Mouse (Mus musculus): ENCODE results near the gene Zbtb5.
A peak's percentile ranks its signal among the peaks of the same experiment; 100 is the strongest.
"Not testable (repeated sequence)": the region's sequence is repeated elsewhere in the genome, so short reads cannot be mapped to it uniquely, and the experiment has no call there.

Gene Zbtb5

DNA sequence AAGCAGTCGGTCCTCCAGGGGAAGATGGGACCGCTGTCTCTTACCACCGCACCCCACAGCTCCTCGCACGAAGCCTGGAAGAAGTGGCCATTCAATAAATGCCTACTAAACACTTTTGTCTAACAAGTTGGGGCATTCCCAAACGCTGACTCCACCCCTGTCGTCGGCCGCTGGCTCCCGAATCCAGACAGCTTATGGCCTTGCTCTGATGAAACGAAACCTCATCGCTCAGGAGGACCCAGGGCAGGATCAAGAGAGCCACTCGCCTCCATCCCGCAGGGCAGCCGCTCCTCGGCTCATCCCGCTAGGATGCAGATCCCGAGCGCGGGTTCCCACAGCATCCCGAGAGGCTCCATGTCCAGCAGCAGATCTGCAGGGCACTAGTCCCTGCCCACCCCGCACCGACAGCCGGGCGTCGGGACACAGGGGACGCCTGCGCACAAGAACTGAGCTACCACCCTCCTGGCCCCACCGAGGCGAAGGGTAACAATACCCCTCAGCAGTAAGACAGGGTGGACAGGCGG lies 569 bp downstream of the Zbtb5 start:
- DNase-seq (ENCODE audit: low spot score in 2 of 2) = peak in 1 of 2 experiments; percentile 45

DNA sequence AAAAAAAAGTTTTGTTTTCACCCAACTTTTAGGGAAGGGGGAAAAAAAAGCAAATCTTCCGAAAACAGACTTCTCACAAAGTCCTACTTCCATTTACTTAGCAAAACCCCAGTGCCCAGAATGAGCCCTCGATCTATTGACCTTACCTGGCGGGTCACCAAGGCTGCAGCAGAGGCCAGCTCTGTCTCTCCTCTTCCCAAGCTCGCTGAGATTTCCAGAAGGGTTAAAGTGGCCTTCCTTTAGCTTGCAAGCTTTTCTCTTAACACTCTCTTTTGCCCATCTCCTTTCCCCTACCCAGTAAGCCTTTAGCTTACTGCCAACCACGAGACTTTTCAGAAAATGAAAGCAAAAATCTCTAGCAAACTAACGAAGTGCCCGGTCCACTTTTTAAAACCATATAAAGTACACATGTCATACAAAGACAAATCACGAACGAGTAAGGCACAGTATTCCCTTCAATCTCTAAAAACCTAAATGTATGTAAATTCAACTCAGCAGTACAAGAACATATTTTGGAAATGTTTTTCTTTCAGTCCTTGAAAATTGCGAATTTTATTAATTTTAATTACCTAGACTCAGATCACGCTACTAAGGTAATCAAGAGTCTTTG lies 1.3 kb downstream of the Zbtb5 start:
- DNase-seq (ENCODE audit: low spot score in 2 of 2) = no peak

DNA sequence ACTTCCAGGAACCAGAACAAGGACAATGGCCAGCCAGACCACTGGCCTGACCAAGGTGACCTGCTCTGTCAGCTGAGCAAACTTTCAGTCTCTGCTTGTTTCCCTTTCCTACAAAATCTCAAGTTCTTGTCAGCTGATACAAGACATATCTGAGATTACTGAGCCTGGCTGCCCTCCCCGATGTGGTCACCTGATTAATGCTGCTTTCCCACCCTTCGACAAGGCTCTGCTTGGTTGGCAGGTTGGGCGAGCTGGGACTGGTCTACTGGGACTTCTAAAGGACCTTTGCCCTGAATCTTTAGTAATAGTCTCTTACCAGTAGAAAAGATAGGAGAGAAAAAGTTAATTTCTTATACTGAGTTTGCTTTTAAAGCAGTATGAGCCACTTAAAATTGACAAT lies 6.8 kb downstream of the Zbtb5 start:
- no peak for DNase-seq (ENCODE audit: low spot score in 2 of 2)

- no peak for DNase-seq (ENCODE audit: low spot score in 2 of 2)
Observed at GRCm38 (mm10) chr4:45000001-45000400, 12.2 kb downstream of the Zbtb5 start.

- no peak for DNase-seq (ENCODE audit: low spot score in 2 of 2)
Observed at GRCm38 (mm10) chr4:44998071-44998470, 14.1 kb downstream of the Zbtb5 start.

DNA sequence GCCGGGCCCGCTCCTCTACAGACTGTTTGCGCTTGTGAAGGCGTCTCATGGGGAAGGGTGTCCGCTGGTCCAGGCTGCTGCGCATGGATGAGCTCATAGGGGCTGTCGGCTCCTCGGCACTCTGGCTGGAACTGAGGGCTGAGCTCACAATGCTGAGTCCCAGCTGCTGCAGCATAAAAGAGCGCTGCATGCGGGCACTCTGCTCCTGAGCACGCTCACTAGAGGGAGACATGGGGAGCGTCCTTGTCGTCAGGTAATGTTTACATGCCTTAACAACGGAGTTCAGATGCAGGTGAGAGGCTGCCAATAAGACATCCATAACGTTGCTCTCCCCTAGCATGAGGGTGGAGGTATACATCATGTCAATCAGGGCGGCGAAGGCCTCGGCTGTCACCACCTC lies 17.4 kb downstream of the Zbtb5 start:
- no peak for DNase-seq (ENCODE audit: low spot score in 2 of 2)

- DNase-seq (ENCODE audit: low spot score in 2 of 2) = no peak
Observed at GRCm38 (mm10) chr4:44993847-44994246, 18.4 kb downstream of the Zbtb5 start.

GRCm38 (mm10) chr4:44993179-44993578 lies 19.0 kb downstream of the Zbtb5 start:
- not testable (repeated sequence) for DNase-seq (ENCODE audit: low spot score in 2 of 2)

GRCm38 (mm10) chr4:44992330-44992729 lies 19.9 kb downstream of the Zbtb5 start:
- DNase-seq (ENCODE audit: low spot score in 2 of 2) = not testable (repeated sequence)

DNA sequence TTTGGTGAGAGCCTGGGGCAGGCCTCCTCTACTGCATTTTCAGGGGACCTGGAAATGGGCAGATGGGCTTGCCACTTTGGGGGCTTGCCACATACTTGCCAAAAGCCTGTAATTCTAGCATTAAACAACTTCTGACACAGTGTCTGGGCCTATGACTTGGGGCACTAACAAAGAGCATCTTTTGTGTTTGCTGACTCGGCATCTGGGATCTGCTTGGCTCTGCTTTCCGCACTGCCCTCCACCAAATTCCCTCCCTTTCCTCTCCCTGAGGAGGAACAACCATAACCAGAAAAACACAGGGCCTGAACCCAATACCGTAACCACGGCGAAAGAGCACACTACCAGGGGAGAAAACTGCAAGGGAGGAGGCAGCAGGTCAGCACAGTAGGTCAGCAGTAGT lies 21.7 kb downstream of the Zbtb5 start:
- no peak for DNase-seq (ENCODE audit: low spot score in 2 of 2)

GRCm38 (mm10) chr4:44983131-44983740 lies 29.0 kb downstream of the Zbtb5 start:
- no peak for DNase-seq (ENCODE audit: low spot score in 2 of 2)

GRCm38 (mm10) chr4:44982440-44983130 lies 29.6 kb downstream of the Zbtb5 start:
- DNase-seq (ENCODE audit: low spot score in 2 of 2) = no peak

DNA sequence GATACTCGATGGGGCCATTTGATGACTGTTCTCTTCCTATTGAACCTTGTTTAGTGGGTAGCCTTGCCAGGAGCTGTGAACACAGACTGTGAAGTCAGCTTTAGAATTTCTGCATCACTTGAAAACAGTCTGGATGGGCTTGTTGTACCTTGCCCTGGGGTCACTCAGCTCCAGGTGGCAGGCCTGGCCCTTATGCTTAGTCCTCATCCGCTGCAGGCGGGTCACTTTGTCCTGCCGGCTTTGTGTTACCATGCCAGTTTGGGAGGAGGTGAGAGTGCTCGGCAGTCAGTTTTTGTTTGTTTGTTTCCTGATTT lies 30.3 kb downstream of the Zbtb5 start:
- DNase-seq (ENCODE audit: low spot score in 2 of 2) = no peak

- peak; percentile 63 to 66 for DNase-seq (ENCODE audit: low spot score in 2 of 2)
Observed at GRCm38 (mm10) chr4:44981280-44981973, 30.8 kb downstream of the Zbtb5 start, which contains the start of gene Grhpr. TSS of gene Grhpr (plus strand) at chr4:44981395.

DNA sequence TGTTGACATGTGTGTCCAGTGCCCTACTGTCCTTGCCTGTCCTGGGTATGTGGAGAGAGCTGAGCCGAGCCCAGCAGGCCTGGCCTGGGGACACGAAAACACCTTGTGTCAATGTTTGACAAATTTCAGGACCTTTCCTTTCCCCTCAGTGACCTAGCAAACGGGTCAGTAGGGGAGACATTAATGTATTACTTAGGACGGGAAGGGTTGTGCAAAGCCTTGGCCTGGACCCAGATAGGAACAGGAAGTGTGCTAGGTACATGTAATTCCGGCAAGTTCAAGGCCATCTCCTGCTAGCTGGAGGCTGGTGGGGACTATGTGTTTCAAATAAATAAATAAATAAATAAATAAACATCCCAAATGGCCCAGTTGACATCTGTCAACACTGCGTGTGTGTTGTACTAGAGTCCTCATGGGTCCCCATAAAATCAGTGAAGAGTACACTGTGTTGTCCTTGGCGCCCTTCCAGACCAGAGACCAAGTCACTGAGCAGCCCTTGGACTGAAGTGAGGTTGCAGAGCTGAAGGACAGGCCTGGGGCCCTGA lies 32.3 kb downstream of the Zbtb5 start:
- no peak for DNase-seq (ENCODE audit: low spot score in 2 of 2)

DNA sequence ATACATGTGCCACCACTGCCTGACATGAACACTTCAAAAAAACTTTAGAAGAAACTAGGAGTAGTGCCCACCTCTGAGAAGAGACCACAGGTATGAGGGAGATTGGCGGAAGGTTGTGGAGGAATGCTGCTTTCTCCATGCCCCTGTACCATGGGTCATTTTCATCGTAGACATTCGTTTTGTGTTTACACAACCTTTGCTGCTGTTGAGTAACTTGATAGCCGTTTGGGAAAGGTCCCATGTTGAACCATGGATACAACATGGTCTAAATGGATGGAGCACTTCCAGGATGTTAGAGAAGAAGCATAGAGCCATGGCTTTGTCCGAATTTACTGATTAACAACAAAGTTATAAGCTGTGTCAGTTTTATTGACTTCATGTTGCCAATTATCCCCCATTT lies 34.0 kb downstream of the Zbtb5 start:
- no peak for DNase-seq (ENCODE audit: low spot score in 2 of 2)

GRCm38 (mm10) chr4:44976921-44977710 lies 35.1 kb downstream of the Zbtb5 start:
- no peak for DNase-seq (ENCODE audit: low spot score in 2 of 2)

DNA sequence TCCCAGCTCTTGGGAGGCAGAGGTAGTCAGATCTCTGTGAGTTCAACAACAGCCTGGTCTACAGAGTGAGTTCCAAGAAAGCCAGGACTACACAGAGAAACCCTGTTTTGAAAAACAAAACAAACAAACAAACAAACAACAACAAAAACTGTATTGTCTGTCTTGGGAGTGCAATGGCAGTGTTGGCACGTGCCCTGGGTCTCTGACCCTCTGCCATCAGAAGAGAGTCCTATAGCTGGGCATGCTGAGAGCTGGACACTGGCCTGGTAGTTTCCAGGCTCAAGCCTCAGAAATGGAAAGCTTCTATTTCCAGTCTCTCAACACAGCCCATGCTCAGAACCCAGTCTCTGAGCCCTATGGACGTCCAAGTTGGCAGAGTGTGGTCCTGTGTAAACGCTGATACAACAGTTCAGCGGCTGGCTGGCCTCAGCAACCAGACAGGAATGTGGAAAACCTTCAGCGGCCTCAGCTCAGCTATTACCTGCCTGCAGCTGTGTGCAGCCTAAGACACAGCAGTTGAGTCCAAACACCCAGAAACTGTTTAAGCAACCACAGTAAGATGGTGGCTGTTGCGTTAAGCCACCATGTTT lies 36.1 kb downstream of the Zbtb5 start:
- DNase-seq (ENCODE audit: low spot score in 2 of 2) = no peak

DNA sequence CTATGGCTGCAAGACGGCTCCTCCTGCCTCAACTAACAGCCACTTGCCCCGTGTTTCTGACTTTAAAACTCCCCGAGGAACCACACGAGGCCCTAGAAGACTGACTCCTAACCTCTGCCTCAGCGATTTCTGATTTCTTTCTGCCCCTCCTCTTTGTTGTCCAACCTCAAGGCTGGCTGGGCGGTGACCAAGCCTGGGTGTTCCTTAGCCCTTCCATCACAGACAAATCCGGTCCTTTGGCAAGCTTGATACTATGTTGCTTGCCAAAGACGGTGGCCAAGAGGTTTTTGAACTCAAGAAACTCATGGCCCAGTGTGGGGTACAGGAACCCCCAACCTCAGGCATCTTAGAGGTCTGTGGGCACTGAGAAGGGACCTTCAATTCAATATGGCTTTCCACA lies 37.9 kb downstream of the Zbtb5 start:
- no peak for DNase-seq (ENCODE audit: low spot score in 2 of 2)

- DNase-seq (ENCODE audit: low spot score in 2 of 2) = no peak
Observed at GRCm38 (mm10) chr4:44973871-44974270, 38.3 kb downstream of the Zbtb5 start.

- DNase-seq (ENCODE audit: low spot score in 2 of 2) = peak; percentile 83 to 84
Observed at GRCm38 (mm10) chr4:44973450-44973849, 38.8 kb downstream of the Zbtb5 start.
